Mouse (Mus musculus) CD8-positive naive resting alpha-beta T cell, adult 2 months (primary cell): ENCODE data around the gene Spata31d1b.
"Not testable (repeated sequence)": the region's sequence is repeated elsewhere in the genome, so short reads cannot be mapped to it uniquely, and the experiment has no call there.

Source experiments
- DNase-seq, 2 experiments: peaks; one replicate each; pipeline ENCODE4 v3.0.0; 2022; ENCODE audit warnings: low read depth in 2 of 2, low spot score in 2 of 2

Spata31d1b gene

GRCm38 (mm10) chr13:59711984-59712383 lies at the start of gene Spata31d1b:
TSS of gene Spata31d1b (plus strand) at chr13:59712284.
- not testable (repeated sequence) for DNase-seq

GRCm38 (mm10) chr13:59663939-59664712 lies 48.0 kb upstream of the Spata31d1b start:
- DNase-seq, result no peak

- no peak for DNase-seq
Observed at GRCm38 (mm10) chr13:59667763-59668162, 44.3 kb upstream of the Spata31d1b start.

- DNase-seq, result peak; percentile 54 to 57
Observed at GRCm38 (mm10) chr13:59668501-59669093, 43.5 kb upstream of the Spata31d1b start.

DNA sequence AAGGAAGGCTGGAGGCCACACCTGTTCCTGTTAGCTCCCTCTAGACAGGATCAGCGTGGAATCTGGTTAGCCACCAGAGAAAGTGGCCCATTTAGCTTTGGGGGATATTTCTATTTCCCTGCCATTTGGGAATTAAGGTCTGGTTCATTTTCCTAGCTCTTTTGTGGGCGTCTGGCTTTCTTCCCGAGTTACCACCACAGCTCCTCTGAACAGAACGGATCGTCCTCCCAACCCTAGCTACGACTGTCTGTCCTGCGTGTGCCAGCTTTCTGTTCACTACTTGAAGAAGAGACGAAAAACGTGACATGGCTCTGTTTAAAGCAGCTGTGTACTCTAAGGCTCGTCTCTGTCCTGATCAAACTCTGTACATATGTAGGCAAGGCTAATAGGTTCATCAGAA lies 42.1 kb upstream of the Spata31d1b start:
- DNase-seq, result no peak

DNA sequence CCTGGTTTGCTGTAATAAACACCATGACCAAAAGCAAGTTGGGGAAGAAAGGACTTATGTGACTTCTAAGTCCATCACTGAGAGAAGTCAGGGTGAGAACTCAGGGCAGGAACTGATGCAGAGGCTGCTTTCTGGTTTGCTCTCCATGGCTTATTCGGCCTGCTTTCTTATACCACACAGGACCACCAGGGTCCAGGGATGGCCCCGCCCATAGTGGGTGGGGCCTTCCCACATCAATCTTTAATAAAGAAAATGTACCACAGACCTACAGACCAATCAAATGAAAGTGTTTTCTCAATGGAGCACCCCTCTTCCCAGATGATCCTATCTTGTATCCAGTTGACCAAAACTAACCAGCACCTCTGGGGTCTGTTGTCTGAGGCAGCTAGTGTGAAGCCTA lies 40.6 kb upstream of the Spata31d1b start:
- DNase-seq, result no peak

DNA sequence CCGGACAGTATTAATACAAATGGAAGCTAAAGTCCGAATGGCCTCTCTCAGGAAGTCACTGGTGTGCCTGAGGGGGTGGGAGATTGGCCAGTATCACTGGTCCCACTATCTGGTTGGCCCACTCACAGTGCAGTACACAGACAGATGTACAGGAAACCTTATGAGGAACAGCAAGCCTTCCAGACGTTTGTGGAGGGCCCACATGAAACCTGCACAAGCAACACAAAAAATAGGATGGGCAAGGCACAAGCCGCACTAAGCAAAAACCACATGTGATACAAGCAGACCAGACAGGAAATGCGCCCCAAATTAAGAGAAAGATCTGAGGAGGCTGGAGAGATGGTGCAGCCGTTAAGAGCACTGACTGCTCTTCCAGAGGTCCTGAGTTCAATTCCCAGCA lies 39.8 kb upstream of the Spata31d1b start:
- DNase-seq, result peak; percentile 28 to 53

DNA sequence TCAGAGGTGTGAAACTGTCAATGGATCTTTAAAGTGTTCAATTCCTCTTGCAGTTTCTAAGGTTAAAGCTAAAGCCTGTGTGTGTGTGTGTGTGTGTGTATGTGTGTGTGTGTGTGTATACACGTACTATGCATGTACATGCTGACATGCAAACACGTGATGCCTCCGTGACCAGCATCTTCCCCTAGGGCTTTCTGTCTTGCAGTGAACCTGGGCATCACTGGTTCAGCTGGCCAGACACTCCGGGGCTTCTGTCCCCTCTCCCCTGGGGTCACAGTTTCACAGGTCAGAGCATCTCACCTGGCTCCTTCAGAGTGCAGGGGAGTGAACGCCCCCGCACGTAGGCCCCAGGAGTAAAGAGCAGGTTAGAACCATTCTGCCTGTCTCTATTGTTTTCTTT lies 38.5 kb upstream of the Spata31d1b start:
- DNase-seq, result no peak

DNA sequence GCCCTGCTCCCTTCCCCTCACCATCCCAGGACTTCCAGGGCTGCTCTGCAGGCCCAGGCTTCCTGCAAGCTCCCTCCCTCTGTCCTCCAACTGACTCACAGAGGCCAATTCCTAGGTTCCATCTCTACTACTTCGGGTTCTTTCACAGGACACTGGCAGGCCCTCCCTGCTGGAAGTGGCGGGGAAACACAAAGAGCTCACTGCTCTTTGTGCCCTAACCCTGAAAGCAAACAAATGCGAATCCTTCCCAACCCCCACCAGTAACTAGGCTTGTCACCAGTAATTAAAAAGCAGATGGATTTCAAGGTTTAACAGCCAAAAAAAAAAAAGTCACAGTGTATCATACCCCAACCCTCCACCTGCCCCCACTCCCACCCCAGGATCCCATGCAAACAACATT lies 37.9 kb upstream of the Spata31d1b start:
- DNase-seq, result no peak

GRCm38 (mm10) chr13:59674761-59675150 lies 37.3 kb upstream of the Spata31d1b start:
- DNase-seq, result no peak

- peak; percentile 23 to 29 for DNase-seq
Observed at GRCm38 (mm10) chr13:59675151-59676011, 36.7 kb upstream of the Spata31d1b start, which contains the start of gene Golm1. TSS of gene Golm1 (minus strand) at chr13:59675811.

DNA sequence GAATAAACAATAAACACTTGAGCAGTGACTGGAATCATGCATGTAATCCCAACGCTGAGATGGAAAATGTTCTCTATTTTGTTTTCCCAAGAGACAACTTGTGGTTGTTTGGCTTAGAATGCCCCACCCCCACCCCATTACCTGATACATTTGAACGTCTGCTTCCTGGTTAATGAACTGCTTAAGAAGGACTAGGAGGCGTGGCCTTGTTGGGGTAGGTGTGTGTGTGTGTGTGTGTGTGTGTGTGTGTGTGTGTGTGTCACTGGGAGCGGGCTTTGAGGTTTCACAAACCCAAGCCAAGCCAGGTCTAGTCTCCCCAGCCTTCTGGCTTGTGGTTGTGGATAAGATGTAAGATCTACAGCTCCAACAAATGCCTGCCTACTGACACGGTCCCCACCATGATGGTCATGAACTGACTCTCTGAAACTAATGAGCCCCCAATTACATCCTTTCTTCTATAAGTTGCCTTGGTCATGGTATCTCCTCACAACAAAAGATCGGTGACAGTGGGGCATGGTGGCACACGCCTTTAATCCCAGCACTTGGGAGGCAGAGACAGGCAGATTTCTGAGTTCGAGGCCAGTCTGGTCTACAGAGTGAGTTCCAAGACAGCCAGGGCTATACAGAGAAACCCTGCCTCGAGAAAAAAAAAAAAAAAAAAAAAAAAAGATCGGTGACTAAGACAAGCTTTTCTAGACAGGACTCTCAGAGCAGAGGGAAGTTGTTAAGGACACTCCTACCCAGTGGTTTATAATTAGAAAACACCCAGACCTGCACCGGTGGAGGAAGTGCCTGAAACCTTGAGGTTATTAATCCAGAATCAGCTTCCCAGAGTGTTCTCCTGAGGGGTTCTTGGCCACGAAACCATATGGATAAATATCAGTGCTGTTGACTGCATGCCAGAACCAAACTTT lies 35.5 kb upstream of the Spata31d1b start:
- DNase-seq, result no peak

DNA sequence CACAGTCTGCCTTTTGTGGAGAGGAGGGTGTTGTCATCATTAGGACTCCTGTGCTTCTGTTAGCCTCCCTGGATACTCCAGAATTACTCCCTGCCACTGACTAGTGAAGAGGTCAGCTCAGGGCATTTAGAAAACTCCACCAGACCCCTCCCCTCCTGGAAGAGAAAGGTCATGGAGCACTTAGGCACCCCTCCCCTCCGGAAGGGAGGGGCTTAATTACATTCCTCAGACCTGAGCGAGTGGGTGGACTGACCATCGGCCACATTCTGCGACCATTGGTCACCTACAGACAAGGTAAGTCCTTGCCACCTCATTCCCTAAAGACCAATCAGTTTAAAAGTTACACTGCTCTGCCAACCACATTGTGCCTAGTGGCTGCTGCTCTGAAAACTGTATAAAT lies 32.8 kb upstream of the Spata31d1b start:
- DNase-seq, result no peak

DNA sequence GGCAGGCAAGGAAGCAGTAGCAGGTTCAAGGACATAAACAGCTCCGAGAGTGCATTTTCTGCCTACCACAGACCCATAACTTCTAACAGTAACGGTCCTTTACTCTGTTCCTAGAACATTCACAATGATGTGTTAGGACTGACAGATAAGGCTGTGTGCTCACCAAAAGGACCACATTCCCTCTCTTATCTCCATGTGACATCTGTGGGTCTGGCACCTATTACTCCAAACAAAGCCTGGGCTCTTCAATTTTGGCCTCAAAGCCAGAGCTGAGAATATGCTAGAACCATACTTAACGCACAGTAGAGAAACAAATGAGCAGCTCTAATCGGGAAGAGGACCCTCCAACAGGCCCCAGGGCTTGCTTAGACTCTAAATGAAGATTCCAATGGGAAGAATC lies 32.2 kb upstream of the Spata31d1b start:
- no peak for DNase-seq

- DNase-seq, result no peak
Observed at GRCm38 (mm10) chr13:59682629-59683028, 29.5 kb upstream of the Spata31d1b start.

DNA sequence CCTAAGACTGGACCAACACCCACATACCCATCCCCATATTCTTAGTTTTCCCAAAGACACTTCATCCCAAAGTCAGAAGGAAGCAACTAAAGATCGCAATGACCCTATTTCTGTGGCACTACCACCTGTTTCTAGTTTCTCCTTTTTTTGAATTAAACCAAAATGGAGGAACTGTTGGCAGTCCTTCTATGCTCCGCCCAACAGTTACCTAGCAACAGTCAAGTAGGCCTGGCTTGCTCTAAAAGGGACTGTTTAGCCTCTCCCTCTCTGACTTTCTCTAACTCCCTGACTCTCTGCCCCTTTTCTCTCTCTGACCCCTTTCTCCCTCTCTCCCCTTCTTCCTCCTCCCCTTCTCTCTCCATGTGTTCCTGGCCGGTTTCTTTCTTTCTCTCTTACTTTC lies 26.8 kb upstream of the Spata31d1b start:
- DNase-seq, result no peak

DNA sequence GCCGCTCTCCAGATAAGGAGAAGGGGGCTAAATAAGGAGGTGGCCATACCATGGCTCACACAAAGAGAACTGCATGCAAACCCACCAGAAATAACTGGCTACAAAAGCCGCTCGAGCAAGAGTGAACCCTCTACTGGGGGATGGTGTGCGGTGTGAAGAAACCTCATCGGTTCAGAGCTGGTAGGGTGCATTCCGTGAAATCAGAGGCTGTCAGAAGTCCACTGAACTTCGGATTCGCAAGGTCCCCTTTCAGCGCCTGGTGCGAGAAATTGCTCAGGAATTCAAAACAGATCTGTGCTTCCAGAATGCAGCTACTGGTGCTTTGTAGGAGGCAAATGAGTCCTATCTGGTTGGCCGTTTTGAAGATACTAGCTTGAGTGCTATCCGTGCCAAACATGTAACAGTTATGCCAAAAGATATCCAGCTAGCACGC lies 23.7 kb upstream of the Spata31d1b start:
- DNase-seq, result peak in 1 of 2 experiments; percentile 24

DNA sequence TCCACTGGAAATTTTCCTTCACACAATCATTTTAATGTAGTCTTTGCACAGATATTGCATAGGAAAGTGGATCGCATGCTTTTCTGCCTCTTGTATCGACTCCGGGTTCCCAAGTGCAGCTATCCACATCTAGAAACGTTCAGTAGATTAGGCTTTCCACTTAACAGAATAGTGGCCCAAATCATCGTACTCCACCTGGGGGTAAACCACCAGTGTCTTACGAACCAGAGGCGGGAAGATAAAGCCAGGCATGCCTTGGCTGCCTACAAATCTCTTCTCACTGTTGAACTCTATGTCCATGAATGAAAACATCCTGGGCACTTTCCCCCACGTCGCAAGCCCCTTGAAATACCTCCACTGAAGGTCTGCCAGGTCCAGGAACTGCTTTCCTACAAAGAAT lies 22.8 kb upstream of the Spata31d1b start:
- no peak for DNase-seq

DNA sequence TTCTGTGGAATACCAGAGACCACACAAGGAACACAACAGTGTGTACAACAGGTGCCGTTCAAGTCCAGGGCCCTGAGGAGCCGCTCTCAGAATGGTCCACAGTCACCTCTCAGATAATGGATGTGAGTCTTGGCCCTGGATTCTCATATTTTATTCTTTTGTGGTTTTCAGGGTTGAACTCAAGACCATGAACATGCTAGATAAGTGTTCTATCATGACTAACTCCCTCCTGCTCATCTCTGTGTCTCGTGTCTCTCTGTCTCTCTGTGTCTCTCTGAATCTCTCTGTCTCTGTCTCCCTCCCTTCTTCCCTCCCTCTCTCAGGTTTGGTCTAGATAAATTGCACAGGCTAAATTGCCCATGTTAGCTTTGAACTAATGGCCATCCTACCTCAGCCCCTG lies 22.2 kb upstream of the Spata31d1b start:
- no peak for DNase-seq

DNA sequence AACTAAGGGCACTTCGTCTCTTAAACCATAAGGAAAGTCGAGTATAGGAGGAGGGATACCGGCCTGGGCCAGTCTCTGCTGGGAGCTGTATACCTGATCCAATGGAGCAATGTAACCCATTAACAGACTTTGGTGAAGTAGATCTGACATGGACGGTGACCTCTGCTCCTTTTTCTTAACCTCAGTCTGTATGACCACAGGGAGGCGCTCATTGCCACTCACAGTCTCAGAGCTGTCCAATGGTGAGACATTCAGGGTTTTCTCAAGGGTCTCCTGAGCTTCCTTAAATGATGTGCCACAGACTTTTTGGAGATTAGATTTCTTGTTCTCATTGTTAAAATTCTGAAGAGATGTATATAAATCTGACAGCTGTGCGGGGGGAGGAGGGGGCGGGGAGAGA lies 21.5 kb upstream of the Spata31d1b start:
- no peak for DNase-seq

DNA sequence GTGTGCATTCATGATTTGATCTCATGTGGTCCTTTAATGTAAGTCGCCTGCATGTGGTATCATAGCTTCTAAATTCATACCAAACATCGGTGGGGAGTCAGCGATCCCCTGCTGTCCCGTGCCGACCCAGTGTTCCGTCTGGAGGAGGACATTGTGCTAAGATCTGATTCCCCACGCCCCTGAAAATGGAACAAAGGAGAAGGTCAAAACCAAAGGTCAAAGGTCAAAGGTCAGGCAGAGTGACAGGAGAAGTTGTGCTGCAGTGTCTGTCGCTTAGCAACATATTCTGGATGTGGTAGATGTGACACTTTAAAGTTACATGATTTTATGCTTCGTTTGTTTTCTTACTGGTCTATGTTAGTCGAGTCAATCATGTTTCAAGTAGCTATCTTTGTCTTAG lies 20.6 kb upstream of the Spata31d1b start:
- DNase-seq, result no peak
